Mouse (Mus musculus) liver, embryonic 14.5 days (tissue): ENCODE measurements around the gene Bfsp2.

Source experiments
- CTCF ChIP-seq: IDR thresholded peaks from 2 replicates; pipeline ENCODE4 v1.5.1; 2016; ENCODE audit warnings: antibody characterized with exemption, low read depth, control low read depth
- EP300 ChIP-seq: IDR thresholded peaks from 2 replicates; pipeline ENCODE4 v1.6.1; 2016; ENCODE audit warnings: antibody characterized with exemption, low read depth

DNA sequence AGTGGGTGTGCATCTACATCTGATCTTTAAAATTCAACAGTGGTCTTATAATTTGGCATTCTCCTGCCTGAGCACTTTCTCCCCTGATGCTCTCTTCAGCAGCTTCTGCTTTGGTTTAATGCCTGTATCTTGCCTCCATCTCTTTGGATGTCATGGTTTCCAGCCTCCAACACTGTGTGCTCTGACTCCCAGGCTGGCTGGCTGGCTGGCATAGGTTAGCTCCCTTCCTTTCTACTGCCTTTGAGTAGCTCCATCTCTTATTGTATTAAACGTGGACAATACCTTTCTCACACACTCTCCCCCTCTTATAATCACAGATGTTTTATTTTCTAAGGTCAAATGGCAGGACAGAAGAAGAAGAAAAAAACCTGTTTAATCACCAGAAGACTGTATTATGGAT lies 14.9 kb downstream of the Bfsp2 start:
- TF ChIP-seq CTCF (no peak), EP300 (no peak)
